Mouse (Mus musculus): ENCODE results near the gene Gm7138. TPM values are rescaled to one million over a fixed set of nuclear protein-coding genes. Genes with fewer than 3 reads are reported as not detected.
"Not testable (repeated sequence)": the region's sequence is repeated elsewhere in the genome, so short reads cannot be mapped to it uniquely, and the experiment has no call there.

Gm7138 gene
- polyA plus RNA-seq, 1 experiment from 2014 or later: not detected

DNA sequence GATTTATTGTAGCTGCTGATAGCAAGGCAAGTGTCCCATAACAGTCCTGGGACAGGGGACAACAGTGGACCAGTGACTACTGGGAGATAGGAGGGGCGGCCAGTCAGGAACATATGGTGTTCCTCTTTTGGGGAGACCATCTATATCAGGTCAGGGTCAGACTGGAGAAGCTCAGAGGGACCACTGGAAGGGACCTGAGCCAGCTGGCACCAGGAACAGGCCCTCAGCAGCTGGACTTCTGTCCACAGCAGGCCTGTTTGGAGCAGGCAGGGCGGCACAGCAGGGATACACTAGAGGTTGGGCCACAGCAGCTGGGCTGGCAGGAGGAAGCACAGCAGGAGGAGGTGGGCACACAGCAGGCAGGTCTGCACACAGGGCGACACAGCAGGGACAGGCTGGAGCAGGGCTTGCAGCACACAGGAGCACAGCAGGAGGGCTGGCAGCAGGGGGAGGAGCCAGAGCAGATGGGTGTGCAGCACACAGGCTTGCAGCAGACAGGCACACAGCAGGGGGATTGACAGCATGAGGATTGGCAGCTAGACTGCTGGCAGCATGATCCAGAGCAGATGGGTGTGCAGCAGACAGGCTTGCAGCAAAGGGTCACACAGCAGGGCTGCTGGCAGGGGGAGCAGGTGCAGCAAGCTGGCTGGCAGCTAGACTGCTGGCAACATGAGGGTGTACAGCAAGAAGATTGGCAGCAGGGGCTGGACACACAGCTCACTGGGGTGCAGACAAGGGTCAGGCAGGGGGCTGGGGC is 21.6 kb upstream of the Gm7138 start:
- not testable (repeated sequence) for H3K36me3 ChIP-seq (ENCODE audit: control insufficient read depth, insufficient read depth, low read length); H3K4me1 ChIP-seq (replicated peaks; ENCODE audit: control insufficient read depth, insufficient read depth, low read length); DNase-seq (ENCODE audit: low spot score); ATAC-seq (replicated peaks; ENCODE audit: low FRiP score); H3K27me3 ChIP-seq (ENCODE audit: control insufficient read depth, insufficient read depth, low read length); H3K4me2 ChIP-seq (ENCODE audit: low read depth, low read length, severe bottlenecking); H3K9me3 ChIP-seq (ENCODE audit: control insufficient read depth, low read length); H3K9ac ChIP-seq (ENCODE audit: low read length); H3K4me3 ChIP-seq (ENCODE audit: low read depth, low read length)
- peak overlapping the region; percentile 14 for H3K27ac ChIP-seq (ENCODE audit: low read depth, low read length)
- WGBS: 28% methylated on average over 3 of the region's 3 CpGs

- no peak overlapping the region for H3K4me2 ChIP-seq (ENCODE audit: low read depth, low read length, severe bottlenecking)
- H3K4me1 ChIP-seq (replicated peaks; ENCODE audit: control insufficient read depth, insufficient read depth, low read length): no peaks in the 10 kb centered on the region
- peak overlapping the region; percentile 14; the same call in 1 of the 2 replicates for H3K27ac ChIP-seq (ENCODE audit: low read depth, low read length)
- H3K9ac ChIP-seq (ENCODE audit: low read length): no peak overlapping the region
- H3K4me3 ChIP-seq (ENCODE audit: low read depth, low read length): no peak overlapping the region
- DNase-seq (ENCODE audit: low spot score): no peak
- no peak for ATAC-seq (replicated peaks; ENCODE audit: low FRiP score)
- no peaks in the 10 kb centered on the region for H3K9me3 ChIP-seq (ENCODE audit: control insufficient read depth, low read length)
- WGBS: 15% methylated on average over 3 of the region's 3 CpGs
- H3K27me3 ChIP-seq (ENCODE audit: control insufficient read depth, insufficient read depth, low read length): no peaks in the 10 kb centered on the region
- no peaks in the 10 kb centered on the region for H3K36me3 ChIP-seq (ENCODE audit: control insufficient read depth, insufficient read depth, low read length)
These were observed 20.9 kb upstream of the Gm7138 start for GRCm38 (mm10) chr10:77797677-77798076.

GRCm38 (mm10) chr10:77794976-77795375 is 18.2 kb upstream of the Gm7138 start, which contains the start of gene Gm9639:
Gene Gm9639, minus strand, starts transcription at chr10:77795076.
- no peaks in the 10 kb centered on the region for H3K27me3 ChIP-seq (ENCODE audit: control insufficient read depth, insufficient read depth, low read length)
- H3K4me3 ChIP-seq (ENCODE audit: low read depth, low read length): no peak within 1 kb of the TSS
- H3K4me2 ChIP-seq (ENCODE audit: low read depth, low read length, severe bottlenecking): no peak within 1 kb of the TSS
- 63% methylated on average over 2 of the region's 2 CpGs for WGBS
- ATAC-seq (replicated peaks; ENCODE audit: low FRiP score): no peak
- H3K36me3 ChIP-seq (ENCODE audit: control insufficient read depth, insufficient read depth, low read length): no peaks in the 10 kb centered on the region
- H3K9me3 ChIP-seq (ENCODE audit: control insufficient read depth, low read length): no peaks in the 10 kb centered on the region
- no peak for DNase-seq (ENCODE audit: low spot score)
- no peak within 1 kb of the TSS for H3K27ac ChIP-seq (ENCODE audit: low read depth, low read length)
- no peaks in the 10 kb centered on the region for H3K4me1 ChIP-seq (replicated peaks; ENCODE audit: control insufficient read depth, insufficient read depth, low read length)
- no peak within 1 kb of the TSS for H3K9ac ChIP-seq (ENCODE audit: low read length)

DNA sequence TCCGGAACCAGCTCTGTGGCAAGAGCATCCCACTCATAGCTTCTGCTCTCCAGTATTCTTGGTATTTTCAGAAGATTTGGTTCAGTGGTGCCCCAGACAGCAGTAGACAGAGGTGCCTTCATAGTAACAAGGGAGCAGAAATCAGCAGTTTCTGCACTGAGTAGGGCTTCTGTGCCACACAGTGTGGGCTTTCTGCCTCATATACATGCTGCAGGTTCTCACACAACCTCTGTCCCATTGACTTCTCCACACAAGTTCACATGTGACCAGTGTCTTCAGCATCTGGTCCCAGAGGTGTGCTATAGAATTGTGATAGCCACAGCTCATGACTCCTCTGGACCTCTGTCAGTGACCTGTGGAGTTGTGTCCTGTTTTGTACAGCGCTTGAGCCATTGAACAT is 11.9 kb upstream of the Gm7138 start:
- 83% methylated on average over 2 of the region's 2 CpGs for WGBS
- ATAC-seq (replicated peaks; ENCODE audit: low FRiP score): no peak
- Histone ChIP-seq H3K9me3 (ENCODE audit: control insufficient read depth, low read length) (no peaks in the 10 kb centered on the region), H3K4me2 (ENCODE audit: low read depth, low read length, severe bottlenecking) (no peak overlapping the region), H3K36me3 (ENCODE audit: control insufficient read depth, insufficient read depth, low read length) (no peaks in the 10 kb centered on the region), H3K9ac (ENCODE audit: low read length) (no peak overlapping the region), H3K27ac (ENCODE audit: low read depth, low read length) (no peak overlapping the region), H3K4me3 (ENCODE audit: low read depth, low read length) (no peak overlapping the region), H3K4me1 (replicated peaks; ENCODE audit: control insufficient read depth, insufficient read depth, low read length) (no peaks in the 10 kb centered on the region), H3K27me3 (ENCODE audit: control insufficient read depth, insufficient read depth, low read length) (no peaks in the 10 kb centered on the region)
- no peak for DNase-seq (ENCODE audit: low spot score)

- WGBS: 75% methylated on average over 1 of the region's 1 CpGs
These were observed 11.1 kb upstream of the Gm7138 start, which contains the start of gene Gm7137 for GRCm38 (mm10) chr10:77787876-77788275. Gene Gm7137, minus strand, starts transcription at chr10:77788200.

DNA sequence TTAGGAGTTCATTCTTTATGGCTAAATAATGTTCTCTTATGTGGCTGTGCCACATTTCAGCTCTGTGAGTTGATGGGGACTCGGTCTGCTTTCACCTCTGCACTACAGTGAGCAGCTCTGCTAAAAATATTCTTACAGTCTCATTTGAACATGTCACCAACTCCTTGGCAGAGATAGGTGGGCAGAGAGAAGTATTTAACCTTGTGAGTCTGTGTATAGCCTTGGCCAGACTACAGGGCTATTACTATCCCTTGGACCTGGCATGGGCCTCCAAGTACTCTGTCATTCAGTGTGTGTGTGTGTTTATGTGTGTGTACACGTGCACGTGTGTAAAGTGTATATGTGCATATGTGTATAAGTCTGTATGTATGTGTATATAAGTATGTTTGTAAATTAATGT is 6.7 kb upstream of the Gm7138 start:
- H3K36me3 ChIP-seq (ENCODE audit: control insufficient read depth, insufficient read depth, low read length); H3K27me3 ChIP-seq (ENCODE audit: control insufficient read depth, insufficient read depth, low read length); H3K9me3 ChIP-seq (ENCODE audit: control insufficient read depth, low read length); DNase-seq (ENCODE audit: low spot score); H3K4me3 ChIP-seq (ENCODE audit: low read depth, low read length); H3K4me1 ChIP-seq (replicated peaks; ENCODE audit: control insufficient read depth, insufficient read depth, low read length); ATAC-seq (replicated peaks; ENCODE audit: low FRiP score); H3K27ac ChIP-seq (ENCODE audit: low read depth, low read length); H3K4me2 ChIP-seq (ENCODE audit: low read depth, low read length, severe bottlenecking); H3K9ac ChIP-seq (ENCODE audit: low read length): not testable (repeated sequence)
- WGBS: 83% methylated on average over 1 of the region's 3 CpGs

More at GRCm38 (mm10) chr10:77787876-77788275, 11.1 kb upstream of the Gm7138 start, which contains the start of gene Gm7137:
- not testable (repeated sequence) for H3K9me3 ChIP-seq (ENCODE audit: control insufficient read depth, low read length); H3K4me3 ChIP-seq (ENCODE audit: low read depth, low read length); H3K4me1 ChIP-seq (replicated peaks; ENCODE audit: control insufficient read depth, insufficient read depth, low read length); H3K9ac ChIP-seq (ENCODE audit: low read length); H3K36me3 ChIP-seq (ENCODE audit: control insufficient read depth, insufficient read depth, low read length); H3K27ac ChIP-seq (ENCODE audit: low read depth, low read length); H3K27me3 ChIP-seq (ENCODE audit: control insufficient read depth, insufficient read depth, low read length); H3K4me2 ChIP-seq (ENCODE audit: low read depth, low read length, severe bottlenecking); ATAC-seq (replicated peaks; ENCODE audit: low FRiP score); DNase-seq (ENCODE audit: low spot score)

DNA sequence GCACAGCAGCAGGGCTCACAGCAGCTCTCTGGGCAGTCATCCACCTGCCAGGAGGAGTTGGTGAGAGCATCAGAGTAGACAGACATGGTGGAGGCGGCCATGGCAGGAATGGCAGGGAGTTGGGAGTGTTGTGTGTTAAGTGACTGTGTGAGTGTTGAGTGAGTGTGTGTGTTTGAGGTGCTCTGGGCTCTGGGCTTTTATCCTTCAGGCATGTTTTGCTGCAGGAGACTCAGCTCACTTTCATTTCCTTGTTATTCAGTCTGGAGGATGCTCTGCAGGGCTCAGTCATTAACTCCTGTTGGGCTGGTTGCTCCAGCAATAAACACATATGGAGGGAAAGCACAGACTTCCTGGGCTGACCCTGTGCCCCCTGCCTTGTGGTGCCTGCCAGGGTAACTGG is 5.7 kb upstream of the Gm7138 start, which contains the start of gene Gm3250:
Gene Gm3250, minus strand, starts transcription at position 101 of the 400 bp plus-strand sequence.
- H3K36me3 ChIP-seq (ENCODE audit: control insufficient read depth, insufficient read depth, low read length); H3K9me3 ChIP-seq (ENCODE audit: control insufficient read depth, low read length); H3K27ac ChIP-seq (ENCODE audit: low read depth, low read length); H3K4me2 ChIP-seq (ENCODE audit: low read depth, low read length, severe bottlenecking); DNase-seq (ENCODE audit: low spot score); H3K27me3 ChIP-seq (ENCODE audit: control insufficient read depth, insufficient read depth, low read length); ATAC-seq (replicated peaks; ENCODE audit: low FRiP score); H3K9ac ChIP-seq (ENCODE audit: low read length); H3K4me3 ChIP-seq (ENCODE audit: low read depth, low read length); H3K4me1 ChIP-seq (replicated peaks; ENCODE audit: control insufficient read depth, insufficient read depth, low read length): not testable (repeated sequence)
- whole genome bisulfite sequencing: 67% methylated on average over 1 of the region's 1 CpGs

DNA sequence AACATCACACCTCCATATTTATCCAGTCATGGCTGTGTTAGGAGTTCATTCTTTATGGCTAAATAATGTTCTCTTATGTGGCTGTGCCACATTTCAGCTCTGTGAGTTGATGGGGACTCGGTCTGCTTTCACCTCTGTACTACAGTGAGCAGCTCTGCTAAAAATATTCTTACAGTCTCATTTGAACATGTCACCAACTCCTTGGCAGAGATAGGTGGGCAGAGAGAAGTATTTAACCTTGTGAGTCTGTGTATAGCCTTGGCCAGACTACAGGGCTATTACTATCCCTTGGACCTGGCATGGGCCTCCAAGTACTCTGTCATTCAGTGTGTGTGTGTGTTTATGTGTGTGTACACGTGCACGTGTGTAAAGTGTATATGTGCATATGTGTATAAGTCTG is 4.6 kb downstream of the Gm7138 start:
- not testable (repeated sequence) for H3K27me3 ChIP-seq (ENCODE audit: control insufficient read depth, insufficient read depth, low read length); H3K9me3 ChIP-seq (ENCODE audit: control insufficient read depth, low read length); H3K27ac ChIP-seq (ENCODE audit: low read depth, low read length); H3K36me3 ChIP-seq (ENCODE audit: control insufficient read depth, insufficient read depth, low read length); DNase-seq (ENCODE audit: low spot score); ATAC-seq (replicated peaks; ENCODE audit: low FRiP score); H3K4me3 ChIP-seq (ENCODE audit: low read depth, low read length); H3K4me2 ChIP-seq (ENCODE audit: low read depth, low read length, severe bottlenecking); H3K4me1 ChIP-seq (replicated peaks; ENCODE audit: control insufficient read depth, insufficient read depth, low read length); H3K9ac ChIP-seq (ENCODE audit: low read length)
- 92% methylated on average over 2 of the region's 3 CpGs for WGBS

- H3K27ac ChIP-seq (ENCODE audit: low read depth, low read length): not testable (repeated sequence)
These were observed 5.5 kb downstream of the Gm7138 start, which contains the start of gene Gm3238 for GRCm38 (mm10) chr10:77771225-77771624. Gene Gm3238, minus strand, starts transcription at chr10:77771325.

More at GRCm38 (mm10) chr10:77771225-77771624, 5.5 kb downstream of the Gm7138 start, which contains the start of gene Gm3238:
- not testable (repeated sequence) for H3K36me3 ChIP-seq (ENCODE audit: control insufficient read depth, insufficient read depth, low read length); DNase-seq (ENCODE audit: low spot score); H3K4me3 ChIP-seq (ENCODE audit: low read depth, low read length); H3K4me1 ChIP-seq (replicated peaks; ENCODE audit: control insufficient read depth, insufficient read depth, low read length); H3K9me3 ChIP-seq (ENCODE audit: control insufficient read depth, low read length); ATAC-seq (replicated peaks; ENCODE audit: low FRiP score); H3K4me2 ChIP-seq (ENCODE audit: low read depth, low read length, severe bottlenecking); H3K27me3 ChIP-seq (ENCODE audit: control insufficient read depth, insufficient read depth, low read length); H3K9ac ChIP-seq (ENCODE audit: low read length)
- WGBS: 67% methylated on average over 1 of the region's 1 CpGs
